Mouse (Mus musculus) cortical plate, adult 2 months (tissue): ENCODE measurements at regions not wholly inside any gene's neighbourhood (a gene's known extent, or its start where the extent isn't known, plus 50 kb on each side); places are given as distances from the start of the nearest gene placed in this dataset.

ENCODE experiments used
- H3K27ac ChIP-seq: fragments of 200-500 bp; 2 replicates; pipeline ENCODE4 v1.5.1; 2012; ENCODE audit warnings: low read length, control low read depth, inconsistent platforms; ENCODE audit not compliant: insufficient read depth
- H3K4me1 ChIP-seq: fragments of 200-500 bp; 2 replicates; pipeline ENCODE4 v1.6.1; 2011; ENCODE audit warnings: low read length; ENCODE audit not compliant: control insufficient read depth, insufficient read depth
- H3K4me3 ChIP-seq: fragments of 200-500 bp; 2 replicates; pipeline ENCODE4 v1.5.1; 2011; ENCODE audit warnings: mild to moderate bottlenecking, low read length, control low read depth; ENCODE audit not compliant: insufficient read depth
- CTCF ChIP-seq: fragments of 200-500 bp; IDR thresholded peaks from 2 replicates; pipeline ENCODE4 v1.5.1; 2011; ENCODE audit warnings: mild to moderate bottlenecking, control low read depth, low read length; ENCODE audit not compliant: insufficient read depth; ENCODE audit errors: extremely low read depth
- POLR2A ChIP-seq: fragments of 200-500 bp; IDR thresholded peaks from 2 replicates; pipeline ENCODE4 v1.6.1; 2011; ENCODE audit warnings: mild to moderate bottlenecking, low read length, control low read depth; ENCODE audit not compliant: insufficient read depth; ENCODE audit errors: extremely low read depth

DNA sequence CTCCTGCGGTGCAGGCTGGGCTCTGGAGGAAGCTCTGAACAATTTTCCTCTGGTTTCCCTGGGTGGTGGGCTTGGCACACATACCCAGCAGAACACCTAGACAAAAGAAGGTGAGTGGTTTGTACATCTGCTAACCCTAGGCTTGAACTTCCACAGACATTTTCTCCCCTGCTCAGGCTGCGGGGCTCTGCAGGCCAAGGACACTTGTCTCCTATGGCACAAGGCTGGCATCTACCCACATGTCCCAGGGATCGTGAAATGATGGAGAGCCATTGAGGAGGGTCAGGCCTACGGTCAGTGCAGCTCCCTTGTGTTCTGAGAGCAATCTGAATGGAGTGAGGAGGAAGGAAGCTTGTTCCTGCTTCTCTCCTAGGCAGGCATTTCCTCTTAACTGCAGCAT, 150.4 kb upstream of the Irx1 start:
- H3K27ac ChIP-seq = no peak overlapping the region
- no peak for TF ChIP-seq CTCF
- TF ChIP-seq POLR2A = no peak
- no peaks in the 10 kb centered on the region for H3K4me1 ChIP-seq
- H3K4me3 ChIP-seq = no peak overlapping the region

GRCm38 (mm10) chr13:72114776-72115663, 151.5 kb upstream of the Irx1 start:
- no peak overlapping the region for H3K27ac ChIP-seq
- no peak overlapping the region for H3K4me3 ChIP-seq
- TF ChIP-seq CTCF (no peak), POLR2A (no peak)
- no peaks in the 10 kb centered on the region for H3K4me1 ChIP-seq

DNA sequence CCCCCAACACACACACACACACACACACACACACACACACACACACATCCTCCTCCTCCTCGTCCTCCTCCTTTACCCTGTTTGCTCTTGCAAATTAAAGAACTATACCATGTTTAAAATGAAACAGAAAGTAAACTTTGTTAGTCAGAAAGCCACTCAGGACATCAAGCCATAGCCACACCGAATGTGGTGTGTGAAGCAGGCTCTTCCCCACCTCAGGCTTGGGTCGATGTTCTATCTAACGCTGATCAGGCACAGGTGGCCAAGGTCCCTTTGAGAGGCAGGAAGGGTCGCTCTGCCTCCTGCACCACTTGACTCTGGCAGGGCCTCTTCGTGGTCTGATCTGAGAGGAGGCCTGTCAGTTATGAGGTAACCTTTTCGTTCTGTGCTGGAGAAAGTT, 156.9 kb upstream of the Irx1 start:
- Histone ChIP-seq H3K27ac (no peak overlapping the region), H3K4me1 (no peaks in the 10 kb centered on the region), H3K4me3 (no peak overlapping the region)
- TF ChIP-seq CTCF = no peak
- no peak for TF ChIP-seq POLR2A

DNA sequence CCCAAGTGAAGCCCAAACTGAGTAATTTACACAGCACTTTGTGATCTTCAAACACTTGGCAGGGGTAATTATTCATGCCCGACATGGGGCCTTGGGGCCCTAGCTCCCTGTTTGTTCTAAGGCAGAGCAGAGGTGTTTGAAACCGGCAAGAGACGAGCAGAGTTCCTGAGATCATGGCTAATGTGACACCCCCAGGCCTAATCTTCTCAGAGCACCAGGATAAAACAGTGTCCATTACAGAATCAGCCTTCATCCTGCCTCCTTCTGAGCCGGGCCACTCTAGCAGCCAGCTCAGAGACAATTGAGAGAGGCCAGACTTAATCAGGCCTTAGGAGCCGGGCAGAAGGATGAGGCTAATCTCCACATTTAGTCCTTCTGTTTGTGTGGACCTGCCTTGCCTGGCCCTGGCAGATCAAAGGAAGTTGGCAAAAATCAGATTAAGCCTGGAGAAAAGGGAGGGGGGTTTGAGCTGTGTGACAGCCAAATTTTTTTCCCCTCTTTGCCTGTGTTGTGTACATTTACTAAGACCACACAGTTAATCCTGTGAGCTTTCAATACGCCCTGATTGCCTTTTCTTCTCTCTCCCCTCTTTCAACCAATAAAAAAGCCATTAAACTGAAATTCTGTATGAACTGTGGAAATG, 157.5 kb upstream of the Irx1 start:
- no peak overlapping the region for H3K4me3 ChIP-seq
- no peak for TF ChIP-seq POLR2A
- TF ChIP-seq CTCF = no peak
- no peak overlapping the region for H3K27ac ChIP-seq
- H3K4me1 ChIP-seq = no peaks in the 10 kb centered on the region

- no peaks in the 10 kb centered on the region for H3K4me1 ChIP-seq
- TF ChIP-seq CTCF (no peak), POLR2A (no peak)
- H3K4me3 ChIP-seq = no peak overlapping the region
- no peak overlapping the region for H3K27ac ChIP-seq
Measured at GRCm38 (mm10) chr13:72121554-72122229, 158.2 kb upstream of the Irx1 start.

DNA sequence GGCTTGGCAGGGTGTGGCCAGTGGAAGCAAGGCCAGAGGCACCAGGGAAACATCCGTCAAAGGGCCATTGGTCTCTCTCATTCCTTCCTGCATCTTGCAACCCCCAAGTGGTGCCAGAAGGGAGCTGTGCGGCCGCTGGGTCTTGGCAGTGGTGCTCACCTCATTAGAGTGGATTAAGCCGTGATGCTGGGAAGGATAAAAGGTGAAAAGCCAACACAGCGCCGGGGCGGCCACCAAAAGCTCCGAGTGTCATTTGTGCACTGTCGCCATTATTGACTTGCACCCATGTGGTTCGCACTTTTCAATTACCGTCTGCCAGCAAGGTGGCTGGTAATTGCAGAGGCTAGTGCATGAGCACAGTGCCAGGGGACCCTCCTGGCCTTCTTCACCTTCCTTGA, 158.7 kb upstream of the Irx1 start:
- Histone ChIP-seq H3K27ac (no peak overlapping the region), H3K4me1 (no peaks in the 10 kb centered on the region), H3K4me3 (no peak overlapping the region)
- no peak for TF ChIP-seq POLR2A
- TF ChIP-seq CTCF = no peak

DNA sequence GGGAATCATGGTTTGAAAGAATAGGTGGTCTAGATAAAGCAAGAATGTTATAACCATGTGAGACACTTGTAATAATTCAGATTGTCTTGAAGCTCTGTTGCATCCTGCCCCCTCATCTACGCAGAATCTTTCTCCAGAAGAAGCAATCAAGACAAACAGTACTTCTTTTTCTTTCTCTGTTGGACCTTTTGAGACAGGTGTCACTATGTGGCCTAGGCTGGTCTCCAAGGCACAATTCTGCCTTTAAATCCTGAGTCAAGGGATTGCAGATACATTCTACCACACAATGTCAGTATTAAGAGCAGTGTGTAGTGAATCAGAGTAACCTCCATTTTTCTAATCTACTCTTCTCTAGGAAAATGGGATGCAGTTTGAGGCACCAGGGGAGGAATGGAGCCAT, 164.8 kb upstream of the Irx1 start:
- Histone ChIP-seq H3K4me3 (no peak overlapping the region), H3K4me1 (no peaks in the 10 kb centered on the region), H3K27ac (no peak overlapping the region)
- TF ChIP-seq CTCF (no peak), POLR2A (no peak)

DNA sequence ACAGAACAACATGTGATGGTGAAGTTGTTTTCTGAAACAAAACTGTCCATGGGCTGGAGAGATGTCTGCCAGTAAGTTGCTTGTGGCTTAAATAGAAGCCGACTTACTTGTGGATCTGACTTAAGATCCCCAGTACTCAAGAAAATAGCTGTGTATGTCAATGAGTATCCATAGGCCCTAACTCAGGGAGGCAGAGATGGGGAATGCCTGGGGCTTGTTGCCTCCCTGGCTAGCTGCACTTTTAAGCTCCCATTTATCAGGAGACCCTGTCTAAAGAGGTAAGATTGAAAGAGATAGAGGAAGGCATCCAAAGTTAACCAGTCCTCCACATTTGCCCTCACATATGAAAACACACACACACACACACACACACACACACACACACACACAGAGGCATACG, 167.8 kb upstream of the Irx1 start:
- Histone ChIP-seq H3K4me1 (no peaks in the 10 kb centered on the region), H3K4me3 (no peak overlapping the region), H3K27ac (no peak overlapping the region)
- TF ChIP-seq POLR2A = no peak
- no peak for TF ChIP-seq CTCF

DNA sequence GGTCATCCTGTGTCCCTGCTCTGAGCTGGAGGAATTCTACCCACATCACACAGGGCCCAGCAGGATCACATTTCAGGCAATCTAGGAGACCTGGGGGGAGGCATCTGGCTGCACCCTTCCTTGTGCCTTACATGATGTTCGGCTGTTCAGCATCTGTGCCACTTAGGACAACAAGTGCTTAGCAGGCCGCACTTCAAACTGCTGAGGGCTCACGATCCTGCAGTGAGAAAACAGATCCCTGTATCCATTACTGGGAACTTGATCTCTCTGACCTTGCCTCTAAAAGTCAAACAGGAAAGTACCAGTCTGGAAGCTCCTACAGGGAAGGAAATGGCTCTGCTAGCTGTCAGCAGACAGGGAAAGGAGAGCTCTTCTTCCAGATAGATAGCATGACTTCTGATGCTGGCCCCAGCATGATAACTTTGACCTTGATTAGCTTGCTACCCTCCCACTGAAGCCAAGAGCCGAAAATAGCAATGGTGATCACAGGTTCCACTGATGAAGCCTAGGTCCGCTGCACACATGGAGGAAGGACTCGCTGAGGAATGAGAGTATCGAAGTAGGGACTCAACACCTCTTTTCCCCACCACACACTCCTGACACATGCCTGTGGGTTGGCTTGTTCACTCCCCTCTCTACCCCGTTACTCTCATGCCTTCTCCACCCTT, 170.7 kb upstream of the Irx1 start:
- no peak overlapping the region for H3K4me3 ChIP-seq
- H3K4me1 ChIP-seq = no peaks in the 10 kb centered on the region
- no peak for TF ChIP-seq POLR2A
- TF ChIP-seq CTCF = no peak
- H3K27ac ChIP-seq = no peak overlapping the region

DNA sequence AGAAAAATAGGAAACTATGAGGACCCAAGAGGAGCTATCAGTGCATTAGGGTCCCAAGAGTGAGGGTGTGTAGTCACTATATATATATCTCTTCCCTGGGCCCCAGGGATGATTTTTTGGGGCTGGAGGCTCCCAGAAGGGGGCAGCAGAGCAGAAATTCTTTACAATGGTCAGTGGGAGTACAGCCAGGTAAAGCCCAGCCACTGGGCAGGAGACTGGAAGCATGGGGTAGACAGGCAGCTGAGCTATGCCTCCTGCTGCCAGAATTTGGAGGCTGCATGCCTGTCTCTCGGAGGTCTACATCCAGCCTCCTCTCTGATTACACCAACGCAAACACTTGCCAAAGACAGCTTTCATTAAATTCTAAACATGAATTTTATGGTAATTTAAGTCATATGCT, 202.7 kb upstream of the Irx1 start:
- no peak overlapping the region for H3K27ac ChIP-seq
- H3K4me3 ChIP-seq = no peak overlapping the region
- no peaks in the 10 kb centered on the region for H3K4me1 ChIP-seq
- TF ChIP-seq POLR2A (no peak), CTCF (no peak)
